Comparison of ENCODE assay signal across 20 mouse cellular contexts in genomic region chr10:80991945-80992344, GRCm38 (mm10). TPM values are rescaled to one million over a fixed set of nuclear protein-coding genes. Genes with fewer than 3 reads are reported as not detected.
"Had no signal": no experiment of that assay in that cellular context is flagged by ENCODE, and none has a peak within 500 bp of the region (broad histone marks: within the 10 kb centered on the region; RNA-seq: fewer than 3 reads in every experiment).

No protein-coding gene starts in this region.

- H3K9me3 ChIP-seq: kidney, embryonic 15.5 days; limb, embryonic 15.5 days; liver, embryonic 12.5 days; midbrain, embryonic 15.5 days had no signal

- DNase-seq: kidney, adult 2 months; kidney, postnatal 14 days; layer of hippocampus, adult 9-11 months; layer of hippocampus, postnatal 36 days; lung, embryonic 14.5 days; lung, postnatal 4 days; retina, postnatal 1 day; right cerebral cortex, postnatal 14 days; thymus, adult 18-20 months; thymus, postnatal 14 days had no signal

- H3K4me3 ChIP-seq: kidney, embryonic 15.5 days; limb, embryonic 15.5 days; liver, embryonic 12.5 days; midbrain, embryonic 15.5 days had no signal

- H3K36me3 ChIP-seq: kidney, embryonic 15.5 days; limb, embryonic 15.5 days; liver, embryonic 12.5 days; midbrain, embryonic 15.5 days had no signal

- H3K9ac ChIP-seq: kidney, embryonic 15.5 days; limb, embryonic 15.5 days; liver, embryonic 12.5 days; lung, embryonic 14.5 days; midbrain, embryonic 15.5 days had no signal

- ATAC-seq: intestine, embryonic 16.5 days; liver, embryonic 12.5 days; midbrain, embryonic 15.5 days had no signal

- H3K4me2 ChIP-seq: kidney, embryonic 15.5 days; limb, embryonic 15.5 days; liver, embryonic 12.5 days; lung, embryonic 14.5 days; midbrain, embryonic 11.5 days; midbrain, embryonic 15.5 days had no signal

- H3K27ac ChIP-seq: kidney, embryonic 15.5 days; limb, embryonic 15.5 days; liver, embryonic 12.5 days; midbrain, embryonic 15.5 days had no signal

RNA-seq across cellular contexts. Expression of gene Gng7, which starts 22.8 kb away (rescaled TPM):
- total RNA-seq: monocyte, adult 5-6 weeks; neutrophil, adult 5-6 weeks had no signal

RNA-seq across cellular contexts. Expression of gene Diras1, which starts 33.5 kb away (rescaled TPM):
- total RNA-seq: megakaryocyte, adult 5-6 weeks; neutrophil, adult 5-6 weeks had no signal
- polyA plus RNA-seq: liver, embryonic 12.5 days; liver, embryonic 16.5 days had no signal
